Mouse (Mus musculus): ENCODE data around the gene Limk1. TPM values are rescaled to one million over a fixed set of nuclear protein-coding genes. Genes with fewer than 3 reads are reported as not detected.
A peak's percentile ranks its signal among the peaks of the same experiment; 100 is the strongest.

Gene Limk1
- 1.7 and 1.8 TPM in 2 replicates for polyA plus RNA-seq (2015; fragmentation: Nextera tagmentation; extraction: Ambion mirVana)

- H3K9me3 ChIP-seq (ENCODE audit: control insufficient read depth): no peaks in the 10 kb centered on the region
- no peaks in the 10 kb centered on the region for H3K27me3 ChIP-seq (replicated peaks; ENCODE audit: control insufficient read depth, insufficient read depth, low read length)
- WGBS: 0% methylated on average over 49 of the region's 69 CpGs
- peak within 1 kb of the TSS; percentile 23; the same call in 1 of the 2 replicates for H3K27ac ChIP-seq (ENCODE audit: low read depth, low read length)
- no peak for TF ChIP-seq CTCF (IDR thresholded peaks at IDR 0.05; ENCODE audit: low read depth)
- peak within 1 kb of the TSS; percentile 98 for H3K4me2 ChIP-seq (replicated peaks; ENCODE audit: low read depth)
- peak within 1 kb of the TSS; percentile 66 for H3K4me3 ChIP-seq (ENCODE audit: low read depth, low read length)
- H3K4me1 ChIP-seq (replicated peaks; ENCODE audit: control insufficient read depth, insufficient read depth, low read length): no peaks in the 10 kb centered on the region
- peak within 1 kb of the TSS; percentile 58 for H3K9ac ChIP-seq (ENCODE audit: low read depth, low read length)
- no peaks in the 10 kb centered on the region for H3K36me3 ChIP-seq (ENCODE audit: control insufficient read depth, insufficient read depth)
- ATAC-seq: no peak
Observed at GRCm38 (mm10) chr5:134688086-134688717, at the start of gene Limk1. Gene Limk1, minus strand, starts transcription at chr5:134688598.

GRCm38 (mm10) chr5:134734920-134735319, 46.5 kb upstream of the Limk1 start:
- Histone ChIP-seq H3K9me3 (ENCODE audit: control insufficient read depth) (no peaks in the 10 kb centered on the region), H3K4me1 (replicated peaks; ENCODE audit: control insufficient read depth, insufficient read depth, low read length) (no peaks in the 10 kb centered on the region), H3K4me3 (ENCODE audit: low read depth, low read length) (no peak overlapping the region), H3K36me3 (ENCODE audit: control insufficient read depth, insufficient read depth) (no peaks in the 10 kb centered on the region), H3K9ac (ENCODE audit: low read depth, low read length) (no peak overlapping the region), H3K27me3 (replicated peaks; ENCODE audit: control insufficient read depth, insufficient read depth, low read length) (no peaks in the 10 kb centered on the region), H3K27ac (ENCODE audit: low read depth, low read length) (no peak overlapping the region), H3K4me2 (replicated peaks; ENCODE audit: low read depth) (no peak overlapping the region)
- 84% methylated on average over 2 of the region's 2 CpGs for WGBS
- ATAC-seq: no peak
- no peak for TF ChIP-seq CTCF (IDR thresholded peaks at IDR 0.05; ENCODE audit: low read depth)

- Histone ChIP-seq H3K9ac (ENCODE audit: low read depth, low read length) (no peak overlapping the region), H3K27ac (ENCODE audit: low read depth, low read length) (no peak overlapping the region), H3K9me3 (ENCODE audit: control insufficient read depth) (no peaks in the 10 kb centered on the region), H3K36me3 (ENCODE audit: control insufficient read depth, insufficient read depth) (no peaks in the 10 kb centered on the region), H3K27me3 (replicated peaks; ENCODE audit: control insufficient read depth, insufficient read depth, low read length) (no peaks in the 10 kb centered on the region), H3K4me1 (replicated peaks; ENCODE audit: control insufficient read depth, insufficient read depth, low read length) (no peaks in the 10 kb centered on the region), H3K4me3 (ENCODE audit: low read depth, low read length) (no peak overlapping the region), H3K4me2 (replicated peaks; ENCODE audit: low read depth) (no peak overlapping the region)
- WGBS: 65% methylated on average over 5 of the region's 5 CpGs
- no peak for TF ChIP-seq CTCF (IDR thresholded peaks at IDR 0.05; ENCODE audit: low read depth)
- ATAC-seq: no peak
Observed at GRCm38 (mm10) chr5:134734072-134734471, 45.7 kb upstream of the Limk1 start.

- Histone ChIP-seq H3K4me1 (replicated peaks; ENCODE audit: control insufficient read depth, insufficient read depth, low read length) (no peaks in the 10 kb centered on the region), H3K36me3 (ENCODE audit: control insufficient read depth, insufficient read depth) (no peaks in the 10 kb centered on the region), H3K27ac (ENCODE audit: low read depth, low read length) (no peak overlapping the region), H3K9ac (ENCODE audit: low read depth, low read length) (no peak overlapping the region), H3K4me3 (ENCODE audit: low read depth, low read length) (no peak overlapping the region), H3K9me3 (ENCODE audit: control insufficient read depth) (no peaks in the 10 kb centered on the region), H3K4me2 (replicated peaks; ENCODE audit: low read depth) (no peak overlapping the region), H3K27me3 (replicated peaks; ENCODE audit: control insufficient read depth, insufficient read depth, low read length) (no peaks in the 10 kb centered on the region)
- TF ChIP-seq CTCF (IDR thresholded peaks at IDR 0.05; ENCODE audit: low read depth): no peak
- ATAC-seq: no peak
- 69% methylated on average over 4 of the region's 4 CpGs for WGBS
Observed at GRCm38 (mm10) chr5:134733241-134733640, 44.8 kb upstream of the Limk1 start.

- Histone ChIP-seq H3K4me2 (replicated peaks; ENCODE audit: low read depth) (no peak overlapping the region), H3K4me3 (ENCODE audit: low read depth, low read length) (no peak overlapping the region), H3K9me3 (ENCODE audit: control insufficient read depth) (no peaks in the 10 kb centered on the region), H3K27me3 (replicated peaks; ENCODE audit: control insufficient read depth, insufficient read depth, low read length) (no peaks in the 10 kb centered on the region), H3K36me3 (ENCODE audit: control insufficient read depth, insufficient read depth) (0 out of 2 replicates have a peak, but pooled peaks cover 2% of the 10 kb centered on the region), H3K4me1 (replicated peaks; ENCODE audit: control insufficient read depth, insufficient read depth, low read length) (no peaks in the 10 kb centered on the region), H3K9ac (ENCODE audit: low read depth, low read length) (no peak overlapping the region), H3K27ac (ENCODE audit: low read depth, low read length) (no peak overlapping the region)
- 92% methylated on average over 12 of the region's 12 CpGs for WGBS
- no peak for TF ChIP-seq CTCF (IDR thresholded peaks at IDR 0.05; ENCODE audit: low read depth)
- no peak for ATAC-seq
Observed at GRCm38 (mm10) chr5:134729124-134729523, 40.7 kb upstream of the Limk1 start.

GRCm38 (mm10) chr5:134728535-134728934, 40.1 kb upstream of the Limk1 start:
- Histone ChIP-seq H3K27me3 (replicated peaks; ENCODE audit: control insufficient read depth, insufficient read depth, low read length) (no peaks in the 10 kb centered on the region), H3K9me3 (ENCODE audit: control insufficient read depth) (no peaks in the 10 kb centered on the region), H3K27ac (ENCODE audit: low read depth, low read length) (no peak overlapping the region), H3K4me2 (replicated peaks; ENCODE audit: low read depth) (no peak overlapping the region), H3K4me1 (replicated peaks; ENCODE audit: control insufficient read depth, insufficient read depth, low read length) (no peaks in the 10 kb centered on the region), H3K4me3 (ENCODE audit: low read depth, low read length) (no peak overlapping the region), H3K9ac (ENCODE audit: low read depth, low read length) (no peak overlapping the region), H3K36me3 (ENCODE audit: control insufficient read depth, insufficient read depth) (0 out of 2 replicates have a peak, but pooled peaks cover 2% of the 10 kb centered on the region)
- WGBS: 73% methylated on average over 3 of the region's 3 CpGs
- no peak for TF ChIP-seq CTCF (IDR thresholded peaks at IDR 0.05; ENCODE audit: low read depth)
- ATAC-seq: no peak
